Mouse (Mus musculus): ENCODE data around the gene Cs.

GRCm38 (mm10) chr10:128315578-128315977 is 22.0 kb upstream of the Cs start:
- no peak for TF ChIP-seq POLR2A (IDR thresholded peaks at IDR 0.05; ENCODE audit: borderline replicate concordance, control insufficient read depth, low read depth, low read length)
- no peak for TF ChIP-seq CTCF (IDR thresholded peaks at IDR 0.05; ENCODE audit: control insufficient read depth, insufficient read depth, low read length)

Measured in bone marrow, adult 2 months (tissue).